21 mouse cellular contexts compared by ENCODE assay signal in the genomic region with DNA sequence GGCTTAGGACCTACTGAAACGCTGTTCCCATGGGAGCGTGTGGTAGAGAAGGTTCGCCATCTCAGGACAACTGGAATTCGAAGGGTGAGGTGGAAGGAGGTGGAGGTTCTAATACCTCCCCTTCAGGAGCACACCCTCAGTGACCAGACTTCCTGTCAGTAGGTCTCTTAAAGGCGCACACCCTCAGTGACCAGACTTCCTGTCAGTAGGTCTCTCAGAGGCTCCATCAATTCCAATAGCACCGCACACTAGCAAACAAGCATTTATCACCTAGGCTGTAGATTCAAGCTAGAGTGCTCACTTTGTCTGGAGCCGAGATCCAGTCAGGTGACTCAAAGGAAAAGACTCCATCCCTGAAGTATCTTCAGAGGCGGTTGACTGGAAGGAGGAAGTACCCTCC.
DNase-seq lines count a peak whose midpoint lies in the region; ATAC-seq and TF ChIP-seq lines count a peak whose summit lies in the region.
"Had no signal": no experiment of that assay in that cellular context is flagged by ENCODE, and none has a peak within 500 bp of the region (broad histone marks: within the 10 kb centered on the region; RNA-seq: fewer than 3 reads in every experiment).

No protein-coding gene starts in this region.

- H3K4me1 ChIP-seq in heart, embryonic 10.5 days, result peaks cover 21% of the 10 kb centered on the region
- no peaks in the 10 kb centered on the region for H3K4me1 ChIP-seq in stomach, postnatal 0 days (replicated peaks; ENCODE audit: control insufficient read depth, insufficient read depth)
- no peaks in the 10 kb centered on the region for H3K4me1 ChIP-seq in forebrain, embryonic 15.5 days
- H3K4me1 ChIP-seq in forebrain, embryonic 13.5 days, result no peaks in the 10 kb centered on the region; the same call in 1 of the 2 replicates
- H3K4me1 ChIP-seq: midbrain, embryonic 10.5 days had no signal

- no peak for TF ChIP-seq EP300 in stomach, postnatal 0 days (optimal IDR thresholded peaks at IDR 0.05)

- peak; percentile 68 for DNase-seq in heart, embryonic 10.5 days (ENCODE audit: low spot score)
- DNase-seq in heart, postnatal 25 days (ENCODE audit: low spot score), result no peak
- DNase-seq in thymus, postnatal 0 days (ENCODE audit: low spot score), result peak; percentile 24
- DNase-seq in thymus, postnatal 36 days, result no peak
- no peak for DNase-seq in stomach, postnatal 0 days (ENCODE audit: low spot score)
- DNase-seq: adrenal gland, postnatal 10 days; cerebellum, adult 9-10 months; gastrocnemius, adult 2 months; kidney, adult 18-20 months; left cerebral cortex, postnatal 4 days; liver, postnatal 0 days; right cerebral cortex, postnatal 14 days; thymus, postnatal 25 days had no signal

- H3K9ac ChIP-seq in stomach, postnatal 0 days (ENCODE audit: low read length), result no peak overlapping the region
- no peak overlapping the region for H3K9ac ChIP-seq in forebrain, embryonic 15.5 days (replicated peaks)
- no peak overlapping the region for H3K9ac ChIP-seq in forebrain, embryonic 13.5 days
- H3K9ac ChIP-seq: liver, postnatal 0 days had no signal

- WGBS in heart, embryonic 10.5 days, result 81% methylated on average over 8 of the region's 8 CpGs
- 74% methylated on average over 8 of the region's 8 CpGs for WGBS in stomach, postnatal 0 days
- WGBS in forebrain, embryonic 15.5 days, result 94% methylated on average over 8 of the region's 8 CpGs
- WGBS in forebrain, embryonic 13.5 days, result 96% methylated on average over 8 of the region's 8 CpGs

- ATAC-seq in megakaryocyte, adult 5-6 weeks (ENCODE audit: poor library complexity, severe bottlenecking), result peak; percentile 57
- peak; percentile 66 for ATAC-seq in stomach, postnatal 0 days (ENCODE audit: low FRiP score, low TSS enrichment)
- ATAC-seq in forebrain, embryonic 15.5 days (replicated peaks), result no peak
- ATAC-seq in forebrain, embryonic 13.5 days, result no peak
- ATAC-seq: hindbrain, postnatal 0 days; liver, postnatal 0 days; lung, postnatal 0 days had no signal

- intact Hi-C loops in heart, postnatal 25 days (cut with DNase I), result no loop called here

- H3K9me3 ChIP-seq in heart, embryonic 10.5 days, result no peaks in the 10 kb centered on the region
- no peaks in the 10 kb centered on the region for H3K9me3 ChIP-seq in stomach, postnatal 0 days (ENCODE audit: control insufficient read depth, low read length)
- no peaks in the 10 kb centered on the region for H3K9me3 ChIP-seq in forebrain, embryonic 15.5 days
- no peaks in the 10 kb centered on the region for H3K9me3 ChIP-seq in forebrain, embryonic 13.5 days (replicated peaks)
- H3K9me3 ChIP-seq: midbrain, embryonic 10.5 days had no signal

- H3K27ac ChIP-seq in heart, embryonic 10.5 days, result no peak overlapping the region
- H3K27ac ChIP-seq in stomach, postnatal 0 days (replicated peaks), result no peak overlapping the region
- no peak overlapping the region for H3K27ac ChIP-seq in forebrain, embryonic 15.5 days (replicated peaks)
- no peak overlapping the region for H3K27ac ChIP-seq in forebrain, embryonic 13.5 days
- H3K27ac ChIP-seq: gastrocnemius, adult 2 months; hindbrain, postnatal 0 days; macrophage; midbrain, embryonic 10.5 days had no signal

- H3K36me3 ChIP-seq in heart, embryonic 10.5 days, result no peaks in the 10 kb centered on the region
- no peaks in the 10 kb centered on the region for H3K36me3 ChIP-seq in stomach, postnatal 0 days (ENCODE audit: control insufficient read depth, insufficient read depth, low read length)
- no peaks in the 10 kb centered on the region for H3K36me3 ChIP-seq in forebrain, embryonic 15.5 days
- no peaks in the 10 kb centered on the region for H3K36me3 ChIP-seq in forebrain, embryonic 13.5 days (ENCODE audit: poor library complexity, severe bottlenecking)
- H3K36me3 ChIP-seq: midbrain, embryonic 10.5 days had no signal

- no peak overlapping the region for H3K4me2 ChIP-seq in stomach, postnatal 0 days (replicated peaks; ENCODE audit: low read depth)
- no peak overlapping the region for H3K4me2 ChIP-seq in forebrain, embryonic 15.5 days (replicated peaks)
- H3K4me2 ChIP-seq in forebrain, embryonic 13.5 days, result no peak overlapping the region
- H3K4me2 ChIP-seq: heart, embryonic 11.5 days had no signal

- no peak for TF ChIP-seq CTCF in stomach, postnatal 0 days (IDR thresholded peaks at IDR 0.05; ENCODE audit: low read depth)

- no peak overlapping the region for H3K4me3 ChIP-seq in heart, embryonic 10.5 days
- H3K4me3 ChIP-seq in stomach, postnatal 0 days (ENCODE audit: low read depth, low read length), result no peak overlapping the region
- no peak overlapping the region for H3K4me3 ChIP-seq in forebrain, embryonic 15.5 days
- no peak overlapping the region for H3K4me3 ChIP-seq in forebrain, embryonic 13.5 days
- H3K4me3 ChIP-seq: gastrocnemius, adult 2 months; midbrain, embryonic 10.5 days had no signal

- H3K27me3 ChIP-seq in heart, embryonic 10.5 days (ENCODE audit: insufficient read depth, poor library complexity, severe bottlenecking), result no peaks in the 10 kb centered on the region
- H3K27me3 ChIP-seq in stomach, postnatal 0 days (ENCODE audit: control insufficient read depth, insufficient read depth, low read length), result no peaks in the 10 kb centered on the region
- H3K27me3 ChIP-seq in forebrain, embryonic 15.5 days, result no peaks in the 10 kb centered on the region
- H3K27me3 ChIP-seq in forebrain, embryonic 13.5 days, result no peaks in the 10 kb centered on the region

Comparison
In these comparisons a context has a peak if more than half of its experiments do, and no peak if none do; other contexts are left out.
1. DNase-seq: peak in heart, embryonic 10.5 days (single experiment) and thymus, postnatal 0 days (single experiment); none in heart, postnatal 25 days (single experiment), thymus, postnatal 36 days (0 of 2) and stomach, postnatal 0 days (single experiment).
2. ATAC-seq: peak in megakaryocyte, adult 5-6 weeks (single experiment) and stomach, postnatal 0 days (single experiment); none in forebrain, embryonic 15.5 days (single experiment) and forebrain, embryonic 13.5 days (single experiment).